Mouse (Mus musculus) limb, embryonic 12.5 days (tissue): ENCODE measurements around the gene Utrn. TPM values are rescaled to one million over a fixed set of nuclear protein-coding genes. Genes with fewer than 3 reads are reported as not detected.

Experiments
- ATAC-seq: fragments of 200-750 bp; cut with Nextera tagmentation; 2 replicates; pipeline ENCODE4 v1.8.0; 2017; ENCODE audit warnings: low read depth, moderate TSS enrichment; ENCODE audit not compliant: insufficient number of reproducible peaks, insufficient read depth, low FRiP score, low TSS enrichment
- H3K27ac ChIP-seq: fragments of 300-500 bp; sonication (generic); 2 replicates; pipeline ENCODE4 v1.5.1; 2016; ENCODE audit warnings: mild to moderate bottlenecking, moderate library complexity
- H3K27me3 ChIP-seq: fragments of 300-500 bp; sonication (generic); 2 replicates; pipeline ENCODE4 v1.6.1; 2016; ENCODE audit warnings: mild to moderate bottlenecking, moderate library complexity
- H3K36me3 ChIP-seq: fragments of 300-500 bp; sonication (generic); 2 replicates; pipeline ENCODE4 v1.6.1; 2016; ENCODE audit warnings: mild to moderate bottlenecking, moderate library complexity
- H3K4me1 ChIP-seq: fragments of 300-500 bp; sonication (generic); replicated peaks from 2 replicates; pipeline ENCODE4 v1.6.1; 2016
- H3K4me2 ChIP-seq: fragments of 300-500 bp; sonication (generic); 2 replicates; pipeline ENCODE4 v1.6.1; 2016; ENCODE audit warnings: mild to moderate bottlenecking, moderate library complexity
- H3K4me3 ChIP-seq: fragments of 300-500 bp; sonication (generic); replicated peaks from 2 replicates; pipeline ENCODE4 v1.5.1; 2016; ENCODE audit warnings: mild to moderate bottlenecking
- H3K9ac ChIP-seq: fragments of 300-500 bp; sonication (generic); replicated peaks from 2 replicates; pipeline ENCODE4 v1.6.1; 2016; ENCODE audit warnings: mild to moderate bottlenecking, moderate library complexity
- H3K9me3 ChIP-seq: fragments of 300-500 bp; sonication (generic); 2 replicates; pipeline ENCODE4 v1.6.1; 2016; ENCODE audit warnings: mild to moderate bottlenecking, moderate library complexity
- WGBS: fragments of 180-500 bp; shearing (Covaris S2); methylation state at CpG from one replicate; pipeline ENCODE4 v1.1.7; 2016; 5-methylcytosine and 5-hydroxymethylcytosine counted together
- polyA plus RNA-seq: library from polyadenylated mRNA; unstranded; fragments of >200 nt; fragmentation: Nextera tagmentation; extraction: Ambion mirVana; gene quantifications from 2 replicates; pipeline ENCODE4 v1.2.1, GENCODE M21; 2016

Gene Utrn
- polyA plus RNA-seq, 1 experiment from 2014 or later: 62.1 TPM

DNA sequence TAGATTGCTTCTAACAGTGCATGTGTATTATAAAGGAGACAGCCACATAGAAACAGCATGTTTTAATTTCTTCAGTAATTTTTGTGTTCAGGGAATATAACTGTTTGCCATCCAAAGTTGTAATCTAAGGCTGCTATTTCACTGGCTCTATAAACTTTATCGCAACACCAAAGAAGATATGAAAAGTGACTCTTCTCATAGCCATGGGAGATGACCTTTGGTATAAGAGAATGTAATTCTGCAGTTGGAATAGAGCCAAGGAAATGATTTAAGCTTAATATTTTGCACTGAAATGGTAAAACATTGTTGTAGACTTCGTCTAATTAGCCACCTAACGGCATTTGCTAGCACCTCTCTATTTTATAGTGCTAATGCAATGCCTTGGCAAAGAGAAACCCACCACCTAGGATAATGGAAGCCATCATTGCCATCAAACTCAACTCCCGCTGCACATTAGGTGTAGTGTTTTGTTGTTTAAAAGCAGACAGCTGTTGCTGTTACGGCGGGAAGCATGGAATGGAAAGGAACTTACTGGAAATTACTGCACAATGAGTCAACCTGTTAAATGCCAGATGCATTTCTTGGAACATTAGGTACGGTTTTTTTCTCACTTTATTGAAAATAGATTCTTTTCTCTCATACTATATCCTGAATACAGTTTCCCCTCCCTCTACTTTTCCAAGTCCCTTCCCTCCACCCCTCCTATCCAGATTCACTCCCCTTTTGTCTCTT, 445.0 kb downstream of the Utrn start:
- H3K9ac ChIP-seq: no peak overlapping the region
- no peak for ATAC-seq

DNA sequence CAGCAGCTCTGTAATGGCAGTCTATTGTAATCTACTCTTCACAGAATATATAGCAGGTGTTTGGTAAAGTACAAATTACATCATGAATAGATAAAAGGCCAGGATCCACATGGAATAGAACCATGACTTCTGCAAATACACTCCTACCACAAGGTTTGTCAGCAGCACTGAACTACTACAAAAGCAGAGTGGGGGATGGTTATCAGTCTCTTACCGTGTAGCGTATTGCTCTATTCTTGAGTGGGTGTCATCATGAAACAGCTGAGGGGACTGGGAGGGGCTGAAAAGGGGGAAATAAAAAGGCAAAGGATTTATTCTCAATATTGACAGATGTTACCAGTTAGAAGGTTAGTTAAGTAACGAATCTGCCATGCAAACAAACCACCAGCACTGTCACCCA, 454.2 kb downstream of the Utrn start:
- no peak for ATAC-seq
- no peak overlapping the region for H3K27ac ChIP-seq
- H3K4me3 ChIP-seq: no peak overlapping the region
- no peaks in the 10 kb centered on the region for H3K27me3 ChIP-seq
- 90% methylated on average over 3 of the region's 3 CpGs for WGBS
- H3K4me2 ChIP-seq: no peak overlapping the region
- H3K4me1 ChIP-seq: 0 out of 2 replicates have a peak, but pooled peaks cover 7% of the 10 kb centered on the region
- H3K9me3 ChIP-seq: no peaks in the 10 kb centered on the region
- no peak overlapping the region for H3K9ac ChIP-seq
- H3K36me3 ChIP-seq: peaks cover 21% of the 10 kb centered on the region

More for the DNA sequence above, 445.0 kb downstream of the Utrn start:
- no peaks in the 10 kb centered on the region; the same call in 1 of the 2 replicates for H3K36me3 ChIP-seq
- H3K4me1 ChIP-seq: no peaks in the 10 kb centered on the region
- 85% methylated on average over 7 of the region's 7 CpGs for WGBS
- no peak overlapping the region for H3K27ac ChIP-seq
- no peaks in the 10 kb centered on the region for H3K9me3 ChIP-seq
- H3K4me3 ChIP-seq: no peak overlapping the region
- no peak overlapping the region for H3K4me2 ChIP-seq
- no peaks in the 10 kb centered on the region for H3K27me3 ChIP-seq

GRCm38 (mm10) chr10:12406338-12407110, 462.6 kb downstream of the Utrn start:
- H3K4me2 ChIP-seq: no peak overlapping the region
- H3K4me1 ChIP-seq: 0 out of 2 replicates have a peak, but pooled peaks cover 7% of the 10 kb centered on the region
- peaks cover 32% of the 10 kb centered on the region; the same call in 1 of the 2 replicates for H3K36me3 ChIP-seq
- no peak for ATAC-seq
- H3K9ac ChIP-seq: no peak overlapping the region
- no peaks in the 10 kb centered on the region for H3K9me3 ChIP-seq
- no peak overlapping the region for H3K27ac ChIP-seq
- H3K4me3 ChIP-seq: no peak overlapping the region
- no peaks in the 10 kb centered on the region for H3K27me3 ChIP-seq
- 80% methylated on average over 12 of the region's 12 CpGs for WGBS

GRCm38 (mm10) chr10:12399450-12399849, 469.7 kb downstream of the Utrn start:
- Histone ChIP-seq H3K9ac (no peak overlapping the region), H3K9me3 (no peaks in the 10 kb centered on the region), H3K4me1 (no peaks in the 10 kb centered on the region), H3K36me3 (peaks cover 28% of the 10 kb centered on the region), H3K27ac (no peak overlapping the region), H3K4me3 (no peak overlapping the region), H3K4me2 (no peak overlapping the region), H3K27me3 (no peaks in the 10 kb centered on the region)
- ATAC-seq: no peak
- WGBS: 68% methylated on average over 2 of the region's 2 CpGs

GRCm38 (mm10) chr10:12380139-12380538, 489.0 kb downstream of the Utrn start:
- no peak overlapping the region for H3K27ac ChIP-seq
- H3K9ac ChIP-seq: no peak overlapping the region
- no peak overlapping the region for H3K4me2 ChIP-seq
- no peak overlapping the region for H3K4me3 ChIP-seq
- ATAC-seq: no peak
- H3K9me3 ChIP-seq: no peaks in the 10 kb centered on the region
- no peaks in the 10 kb centered on the region for H3K27me3 ChIP-seq
- WGBS: 96% methylated on average over 1 of the region's 1 CpGs
- no peaks in the 10 kb centered on the region for H3K4me1 ChIP-seq
- H3K36me3 ChIP-seq: no peaks in the 10 kb centered on the region

DNA sequence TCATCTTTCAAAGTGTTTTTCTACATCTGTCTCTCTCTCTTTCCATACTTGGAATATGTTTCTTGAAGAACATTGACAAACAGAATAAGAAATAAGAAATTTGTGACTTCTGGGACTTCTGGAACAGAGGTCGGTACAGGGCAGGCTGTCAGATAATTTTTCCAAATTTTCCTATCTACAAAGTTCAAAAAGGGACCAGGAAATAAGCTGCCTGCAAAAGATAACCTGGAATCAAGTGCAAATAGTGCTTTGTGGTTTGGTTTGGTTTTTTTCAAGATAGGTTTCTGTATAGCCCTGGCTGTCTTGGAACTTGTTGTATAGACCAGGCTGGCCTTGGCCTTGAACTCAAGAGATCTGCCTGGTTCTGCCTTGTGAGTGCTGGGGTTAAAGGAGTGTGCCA, 490.0 kb downstream of the Utrn start:
- ATAC-seq: no peak
- no peak overlapping the region for H3K4me3 ChIP-seq
- no peak overlapping the region for H3K27ac ChIP-seq
- H3K36me3 ChIP-seq: no peaks in the 10 kb centered on the region
- H3K9me3 ChIP-seq: no peaks in the 10 kb centered on the region
- WGBS: 88% methylated on average over 1 of the region's 1 CpGs
- H3K4me1 ChIP-seq: no peaks in the 10 kb centered on the region
- H3K9ac ChIP-seq: no peak overlapping the region
- H3K27me3 ChIP-seq: no peaks in the 10 kb centered on the region
- no peak overlapping the region for H3K4me2 ChIP-seq

DNA sequence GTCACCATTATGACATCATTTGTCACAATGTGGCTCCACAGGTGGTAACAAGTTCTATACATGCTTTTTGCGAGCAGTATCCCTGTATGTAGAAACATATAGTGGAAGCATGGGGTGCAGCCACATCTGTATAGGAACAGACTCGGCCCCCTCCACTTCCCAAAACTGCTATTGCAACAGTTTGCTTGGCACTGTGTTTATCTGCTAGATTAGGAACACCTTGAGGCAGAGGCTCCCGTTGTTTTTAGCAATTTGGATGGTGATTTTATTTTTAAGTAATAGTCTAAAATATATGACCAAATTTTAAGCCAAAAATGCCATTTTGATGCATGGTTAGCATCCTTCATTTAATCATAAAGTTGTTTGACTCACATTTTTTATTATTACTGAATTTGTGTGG, 491.4 kb downstream of the Utrn start:
- no peaks in the 10 kb centered on the region for H3K4me1 ChIP-seq
- ATAC-seq: no peak

DNA sequence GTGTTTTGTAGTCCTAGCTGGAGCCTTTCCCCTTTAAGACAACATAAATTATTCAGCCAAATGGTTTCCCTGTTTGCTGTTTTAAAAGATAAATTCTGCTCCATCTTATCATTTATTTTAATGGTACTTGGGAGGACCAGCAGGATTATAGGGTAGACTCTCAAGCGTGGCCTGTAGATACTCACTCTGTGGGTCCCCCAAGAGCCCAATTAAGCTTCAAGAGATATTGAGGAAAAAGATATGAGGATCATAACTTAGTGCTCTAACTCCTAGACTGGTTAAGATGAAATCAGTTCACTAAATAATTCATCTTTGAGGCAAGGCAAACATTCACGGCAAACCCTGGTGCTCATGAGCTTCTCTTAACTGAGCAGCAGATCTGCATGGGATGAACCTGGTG, 493.1 kb downstream of the Utrn start:
- Histone ChIP-seq H3K27ac (no peak overlapping the region), H3K4me2 (no peak overlapping the region), H3K27me3 (no peaks in the 10 kb centered on the region), H3K4me1 (no peaks in the 10 kb centered on the region), H3K9me3 (no peaks in the 10 kb centered on the region), H3K36me3 (no peaks in the 10 kb centered on the region), H3K9ac (no peak overlapping the region), H3K4me3 (no peak overlapping the region)
- WGBS: 86% methylated on average over 2 of the region's 2 CpGs
- ATAC-seq: no peak

More for the DNA sequence above, 491.4 kb downstream of the Utrn start:
- WGBS: 74% methylated on average over 3 of the region's 3 CpGs
- H3K9me3 ChIP-seq: no peaks in the 10 kb centered on the region
- no peak overlapping the region for H3K9ac ChIP-seq
- no peak overlapping the region for H3K4me2 ChIP-seq
- H3K36me3 ChIP-seq: no peaks in the 10 kb centered on the region
- H3K27ac ChIP-seq: no peak overlapping the region
- no peak overlapping the region for H3K4me3 ChIP-seq
- no peaks in the 10 kb centered on the region for H3K27me3 ChIP-seq

DNA sequence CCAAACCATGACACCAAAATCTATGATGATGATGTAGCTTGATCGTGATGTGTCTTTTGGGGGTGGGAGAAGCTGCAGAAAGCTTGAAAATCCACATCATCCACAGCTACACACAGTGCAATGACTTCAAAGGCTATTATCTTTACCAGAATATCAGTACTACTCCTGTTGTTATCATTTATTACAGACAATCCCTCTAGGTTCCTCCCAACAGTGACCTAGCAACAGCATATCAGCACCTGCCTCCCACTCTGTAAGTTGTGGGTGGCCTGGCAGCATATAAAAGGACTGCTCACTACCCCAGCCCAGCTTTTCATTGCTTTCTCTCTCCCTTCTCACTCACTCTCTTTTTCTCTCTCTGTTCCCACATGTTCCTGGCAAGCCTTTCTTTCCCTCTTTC, 494.4 kb downstream of the Utrn start:
- Histone ChIP-seq H3K27ac (no peak overlapping the region), H3K9me3 (no peaks in the 10 kb centered on the region), H3K9ac (no peak overlapping the region), H3K4me1 (no peaks in the 10 kb centered on the region), H3K4me3 (no peak overlapping the region), H3K4me2 (no peak overlapping the region), H3K36me3 (no peaks in the 10 kb centered on the region), H3K27me3 (no peaks in the 10 kb centered on the region)
- WGBS: 83% methylated on average over 1 of the region's 1 CpGs
- no peak for ATAC-seq

GRCm38 (mm10) chr10:12354556-12354955, 514.6 kb downstream of the Utrn start:
- no peak overlapping the region for H3K4me3 ChIP-seq
- no peak overlapping the region for H3K4me2 ChIP-seq
- no peak overlapping the region for H3K27ac ChIP-seq
- H3K36me3 ChIP-seq: no peaks in the 10 kb centered on the region
- no peaks in the 10 kb centered on the region for H3K27me3 ChIP-seq
- no peak for ATAC-seq
- 86% methylated on average over 4 of the region's 4 CpGs for whole genome bisulfite sequencing
- no peak overlapping the region for H3K9ac ChIP-seq
- no peaks in the 10 kb centered on the region for H3K4me1 ChIP-seq
- H3K9me3 ChIP-seq: no peaks in the 10 kb centered on the region

- H3K27ac ChIP-seq: no peak overlapping the region
Measured at GRCm38 (mm10) chr10:12354106-12354505, 515.1 kb downstream of the Utrn start.

More at GRCm38 (mm10) chr10:12354106-12354505, 515.1 kb downstream of the Utrn start:
- Histone ChIP-seq H3K36me3 (no peaks in the 10 kb centered on the region), H3K9ac (no peak overlapping the region), H3K9me3 (no peaks in the 10 kb centered on the region), H3K4me3 (no peak overlapping the region), H3K4me1 (no peaks in the 10 kb centered on the region), H3K4me2 (no peak overlapping the region), H3K27me3 (no peaks in the 10 kb centered on the region)
- ATAC-seq: no peak
- WGBS: 85% methylated on average over 5 of the region's 5 CpGs
